In genomic region chr16:72665454-72665853, GRCm38 (mm10) we compare ENCODE assay signal across 8 mouse cellular contexts.
DNase-seq lines count a peak whose midpoint lies in the region; ATAC-seq and TF ChIP-seq lines count a peak whose summit lies in the region.

No protein-coding gene starts in this region.

- peak overlapping the region; percentile 86 for H3K4me2 ChIP-seq in kidney, embryonic 16.5 days (replicated peaks; ENCODE audit: low read depth, low read length)
- peak overlapping the region; percentile 93 for H3K4me2 ChIP-seq in forebrain, embryonic 14.5 days (ENCODE audit: low read length)
- peak overlapping the region; percentile 76 for H3K4me2 ChIP-seq in limb, embryonic 14.5 days (replicated peaks; ENCODE audit: low read depth, low read length, severe bottlenecking)
- peak overlapping the region; percentile 75 for H3K4me2 ChIP-seq in neural tube, embryonic 14.5 days (ENCODE audit: low read depth, low read length)

- H3K9me3 ChIP-seq in kidney, embryonic 16.5 days (ENCODE audit: low read length) = no peaks in the 10 kb centered on the region
- H3K9me3 ChIP-seq in forebrain, embryonic 14.5 days (replicated peaks; ENCODE audit: control insufficient read depth, low read length) = no peaks in the 10 kb centered on the region
- H3K9me3 ChIP-seq in limb, embryonic 14.5 days (ENCODE audit: control insufficient read depth, low read length) = no peaks in the 10 kb centered on the region
- no peaks in the 10 kb centered on the region for H3K9me3 ChIP-seq in neural tube, embryonic 14.5 days (ENCODE audit: control insufficient read depth, low read length)

- TF ChIP-seq POLR2A in limb, embryonic 14.5 days (IDR thresholded peaks at IDR 0.05; ENCODE audit: borderline replicate concordance, extremely low read depth, insufficient read depth, insufficient read length) = no peak

- intact Hi-C loops in gastrocnemius, adult 2 months (cut with DNase I) = no loop called here

- WGBS in kidney, embryonic 16.5 days = 19% methylated on average over 5 of the region's 5 CpGs
- WGBS in forebrain, embryonic 14.5 days = 66% methylated on average over 5 of the region's 5 CpGs
- WGBS in limb, embryonic 14.5 days = 34% methylated on average over 5 of the region's 5 CpGs
- WGBS in neural tube, embryonic 14.5 days = 18% methylated on average over 5 of the region's 5 CpGs

- no peak for DNase-seq in kidney, postnatal 36 days
- no peak for DNase-seq in forebrain, embryonic 14.5 days (ENCODE audit: low spot score)
- DNase-seq in limb, embryonic 14.5 days (ENCODE audit: low spot score) = no peak
- DNase-seq in c-Kit-positive CD71-positive TER-119-positive erythroid progenitor cells, embryonic 14.5 days (ENCODE audit: low spot score) = no peak
- DNase-seq in gastrocnemius, adult 2 months = no peak
- no peak for DNase-seq in right cerebral cortex, postnatal 25 days

- H3K4me3 ChIP-seq in kidney, embryonic 16.5 days (ENCODE audit: low read length) = peak overlapping the region; percentile 43
- H3K4me3 ChIP-seq in forebrain, embryonic 14.5 days (ENCODE audit: low read depth, low read length) = peak overlapping the region; percentile 77
- peak overlapping the region; percentile 83 for H3K4me3 ChIP-seq in limb, embryonic 14.5 days (replicated peaks; ENCODE audit: low read length)
- H3K4me3 ChIP-seq in neural tube, embryonic 14.5 days (ENCODE audit: low read depth, low read length) = peak overlapping the region; percentile 76
- H3K4me3 ChIP-seq in gastrocnemius, adult 2 months = no peak overlapping the region

- no peak overlapping the region for H3K27ac ChIP-seq in kidney, embryonic 16.5 days (ENCODE audit: low read length)
- H3K27ac ChIP-seq in forebrain, embryonic 14.5 days (ENCODE audit: low read depth, low read length) = no peak overlapping the region
- H3K27ac ChIP-seq in limb, embryonic 14.5 days (replicated peaks; ENCODE audit: low read depth, low read length) = no peak overlapping the region
- no peak overlapping the region for H3K27ac ChIP-seq in neural tube, embryonic 14.5 days (ENCODE audit: low read depth, low read length)
- no peak overlapping the region for H3K27ac ChIP-seq in gastrocnemius, adult 2 months

- H3K4me1 ChIP-seq in kidney, embryonic 16.5 days (ENCODE audit: insufficient read depth, low read length) = peaks cover 27% of the 10 kb centered on the region
- H3K4me1 ChIP-seq in forebrain, embryonic 14.5 days (ENCODE audit: control insufficient read depth, insufficient read depth, low read length) = peaks cover 10% of the 10 kb centered on the region
- peaks cover 31% of the 10 kb centered on the region for H3K4me1 ChIP-seq in limb, embryonic 14.5 days (ENCODE audit: control insufficient read depth, insufficient read depth, low read length)
- peaks cover 12% of the 10 kb centered on the region; the same call in 1 of the 2 replicates for H3K4me1 ChIP-seq in neural tube, embryonic 14.5 days (ENCODE audit: control insufficient read depth, insufficient read depth, low read length)

- ATAC-seq in kidney, embryonic 16.5 days (ENCODE audit: low FRiP score, low TSS enrichment) = no peak
- no peak for ATAC-seq in forebrain, embryonic 14.5 days
- no peak for ATAC-seq in limb, embryonic 14.5 days (ENCODE audit: low FRiP score, low read depth)
- no peak for ATAC-seq in neural tube, embryonic 14.5 days (ENCODE audit: low read depth)

- no peaks in the 10 kb centered on the region for H3K27me3 ChIP-seq in kidney, embryonic 16.5 days (ENCODE audit: insufficient read depth, low read length)
- no peaks in the 10 kb centered on the region for H3K27me3 ChIP-seq in forebrain, embryonic 14.5 days (replicated peaks; ENCODE audit: control insufficient read depth, insufficient read depth, low read length)
- H3K27me3 ChIP-seq in limb, embryonic 14.5 days (ENCODE audit: control insufficient read depth, insufficient read depth, low read length) = no peaks in the 10 kb centered on the region
- no peaks in the 10 kb centered on the region for H3K27me3 ChIP-seq in neural tube, embryonic 14.5 days (ENCODE audit: control insufficient read depth, insufficient read depth, low read length)

- H3K36me3 ChIP-seq in kidney, embryonic 16.5 days (ENCODE audit: insufficient read depth, low read length) = 0 out of 2 replicates have a peak, but pooled peaks cover 3% of the 10 kb centered on the region
- H3K36me3 ChIP-seq in forebrain, embryonic 14.5 days (ENCODE audit: control insufficient read depth, insufficient read depth, low read length) = no peaks in the 10 kb centered on the region
- no peaks in the 10 kb centered on the region; the same call in 1 of the 2 replicates for H3K36me3 ChIP-seq in limb, embryonic 14.5 days (ENCODE audit: control insufficient read depth, insufficient read depth, low read length)
- no peaks in the 10 kb centered on the region for H3K36me3 ChIP-seq in neural tube, embryonic 14.5 days (ENCODE audit: control insufficient read depth, insufficient read depth, low read length)

- peak overlapping the region; percentile 34 for H3K9ac ChIP-seq in kidney, embryonic 16.5 days (replicated peaks; ENCODE audit: low read length)
- H3K9ac ChIP-seq in forebrain, embryonic 14.5 days (ENCODE audit: low read length) = peak overlapping the region; percentile 14; the same call in 1 of the 2 replicates
- peak overlapping the region; percentile 77 for H3K9ac ChIP-seq in limb, embryonic 14.5 days (ENCODE audit: low read depth, low read length, severe bottlenecking)
- no peak overlapping the region for H3K9ac ChIP-seq in neural tube, embryonic 14.5 days (replicated peaks; ENCODE audit: low read depth, low read length)

- no peak for TF ChIP-seq CTCF in gastrocnemius, adult 2 months (IDR thresholded peaks at IDR 0.05)
